Mouse (Mus musculus) midbrain, embryonic 15.5 days (tissue): ENCODE data around the gene Ankrd40. TPM values are rescaled to one million over a fixed set of nuclear protein-coding genes. Genes with fewer than 3 reads are reported as not detected.

ENCODE experiments used
- ATAC-seq: fragments of 200-750 bp; cut with Nextera tagmentation; replicated peaks from 2 replicates; pipeline ENCODE4 v1.8.0; 2017; ENCODE audit warnings: moderate TSS enrichment
- H3K27ac ChIP-seq: fragments of 300-500 bp; sonication (generic); 2 replicates; pipeline ENCODE4 v1.5.1; 2015; ENCODE audit warnings: mild to moderate bottlenecking, inconsistent platforms
- H3K27me3 ChIP-seq: fragments of 300-500 bp; sonication (generic); replicated peaks from 2 replicates; pipeline ENCODE4 v1.6.1; 2015; ENCODE audit warnings: inconsistent platforms
- H3K36me3 ChIP-seq: fragments of 300-500 bp; sonication (generic); replicated peaks from 2 replicates; pipeline ENCODE4 v1.6.1; 2015; ENCODE audit warnings: inconsistent platforms
- H3K4me1 ChIP-seq: fragments of 300-500 bp; sonication (generic); 2 replicates; pipeline ENCODE4 v1.6.1; 2015; ENCODE audit warnings: inconsistent platforms
- H3K4me2 ChIP-seq: fragments of 300-500 bp; sonication (generic); 2 replicates; pipeline ENCODE4 v1.6.1; 2015; ENCODE audit warnings: inconsistent platforms, mild to moderate bottlenecking, moderate library complexity
- H3K4me3 ChIP-seq: fragments of 300-500 bp; sonication (generic); 2 replicates; pipeline ENCODE4 v1.5.1; 2015; ENCODE audit warnings: mild to moderate bottlenecking, inconsistent platforms
- H3K9ac ChIP-seq: fragments of 300-500 bp; sonication (generic); 2 replicates; pipeline ENCODE4 v1.6.1; 2015; ENCODE audit warnings: mild to moderate bottlenecking, inconsistent platforms
- H3K9me3 ChIP-seq: fragments of 300-500 bp; sonication (generic); 2 replicates; pipeline ENCODE4 v1.6.1; 2016; ENCODE audit warnings: inconsistent platforms
- WGBS: fragments of 180-500 bp; shearing (Covaris S2); methylation state at CpG from one replicate; pipeline ENCODE4 v1.1.7; 2015; ENCODE audit warnings: mixed read lengths; 5-methylcytosine and 5-hydroxymethylcytosine counted together
- polyA plus RNA-seq: library from polyadenylated mRNA; unstranded; fragments of >200 nt; fragmentation: Nextera tagmentation; extraction: Ambion mirVana; gene quantifications from 2 replicates; pipeline ENCODE4 v1.2.1, GENCODE M21; 2015

Gene Ankrd40
- polyA plus RNA-seq, 1 experiment from 2014 or later = 16.7 TPM

GRCm38 (mm10) chr11:94345926-94346325 lies 18.1 kb downstream of the Ankrd40 start:
- Histone ChIP-seq H3K4me1 (peaks cover 27% of the 10 kb centered on the region), H3K27me3 (no peaks in the 10 kb centered on the region), H3K27ac (no peak overlapping the region), H3K9me3 (no peaks in the 10 kb centered on the region), H3K4me3 (no peak overlapping the region), H3K9ac (no peak overlapping the region), H3K36me3 (no peaks in the 10 kb centered on the region), H3K4me2 (no peak overlapping the region)
- 84% methylated on average over 10 of the region's 10 CpGs for WGBS
- ATAC-seq = no peak

GRCm38 (mm10) chr11:94346611-94347010 lies 18.8 kb downstream of the Ankrd40 start:
- Histone ChIP-seq H3K4me2 (no peak overlapping the region), H3K9ac (no peak overlapping the region), H3K27me3 (no peaks in the 10 kb centered on the region), H3K36me3 (no peaks in the 10 kb centered on the region), H3K4me1 (peaks cover 23% of the 10 kb centered on the region), H3K27ac (no peak overlapping the region), H3K4me3 (no peak overlapping the region), H3K9me3 (no peaks in the 10 kb centered on the region)
- ATAC-seq = no peak
- WGBS = 72% methylated on average over 3 of the region's 3 CpGs

- no peak overlapping the region for H3K9ac ChIP-seq
- no peaks in the 10 kb centered on the region for H3K9me3 ChIP-seq
- no peaks in the 10 kb centered on the region for H3K36me3 ChIP-seq
- no peak overlapping the region for H3K27ac ChIP-seq
- WGBS = 87% methylated on average over 7 of the region's 7 CpGs
- H3K4me1 ChIP-seq = peaks cover 18% of the 10 kb centered on the region
- no peak overlapping the region for H3K4me2 ChIP-seq
- no peaks in the 10 kb centered on the region for H3K27me3 ChIP-seq
- ATAC-seq = no peak
- H3K4me3 ChIP-seq = no peak overlapping the region
Observed at GRCm38 (mm10) chr11:94347063-94347575, 19.3 kb downstream of the Ankrd40 start.

GRCm38 (mm10) chr11:94349839-94350238 lies 22.0 kb downstream of the Ankrd40 start:
- no peak overlapping the region for H3K4me3 ChIP-seq
- WGBS = 91% methylated on average over 2 of the region's 2 CpGs
- no peaks in the 10 kb centered on the region for H3K36me3 ChIP-seq
- no peak overlapping the region for H3K27ac ChIP-seq
- H3K27me3 ChIP-seq = no peaks in the 10 kb centered on the region
- H3K4me1 ChIP-seq = no peaks in the 10 kb centered on the region
- H3K4me2 ChIP-seq = no peak overlapping the region
- no peak for ATAC-seq
- H3K9ac ChIP-seq = no peak overlapping the region
- no peaks in the 10 kb centered on the region for H3K9me3 ChIP-seq

- no peaks in the 10 kb centered on the region for H3K36me3 ChIP-seq
- no peaks in the 10 kb centered on the region for H3K9me3 ChIP-seq
- no peak for ATAC-seq
- H3K9ac ChIP-seq = no peak overlapping the region
- H3K4me2 ChIP-seq = no peak overlapping the region
- H3K27me3 ChIP-seq = no peaks in the 10 kb centered on the region
- WGBS = 66% methylated on average over 1 of the region's 1 CpGs
- H3K4me3 ChIP-seq = no peak overlapping the region
- H3K27ac ChIP-seq = no peak overlapping the region
- H3K4me1 ChIP-seq = no peaks in the 10 kb centered on the region
Observed at GRCm38 (mm10) chr11:94350337-94350736, 22.5 kb downstream of the Ankrd40 start.

GRCm38 (mm10) chr11:94351094-94351493 lies 23.3 kb downstream of the Ankrd40 start:
- Histone ChIP-seq H3K9ac (no peak overlapping the region), H3K4me3 (no peak overlapping the region), H3K9me3 (no peaks in the 10 kb centered on the region), H3K4me1 (no peaks in the 10 kb centered on the region), H3K4me2 (no peak overlapping the region), H3K27me3 (no peaks in the 10 kb centered on the region), H3K36me3 (no peaks in the 10 kb centered on the region), H3K27ac (no peak overlapping the region)
- ATAC-seq = no peak
- 32% methylated on average over 3 of the region's 3 CpGs for WGBS

- Histone ChIP-seq H3K4me2 (no peak overlapping the region), H3K27me3 (no peaks in the 10 kb centered on the region), H3K4me3 (no peak overlapping the region), H3K9me3 (no peaks in the 10 kb centered on the region), H3K9ac (no peak overlapping the region), H3K36me3 (no peaks in the 10 kb centered on the region), H3K4me1 (no peaks in the 10 kb centered on the region), H3K27ac (no peak overlapping the region)
- WGBS = 75% methylated on average over 9 of the region's 9 CpGs
- no peak for ATAC-seq
Observed at GRCm38 (mm10) chr11:94355521-94356217, 27.9 kb downstream of the Ankrd40 start.

- H3K4me1 ChIP-seq = no peaks in the 10 kb centered on the region
- no peak overlapping the region for H3K4me3 ChIP-seq
- H3K4me2 ChIP-seq = no peak overlapping the region
- no peaks in the 10 kb centered on the region for H3K9me3 ChIP-seq
- no peak overlapping the region for H3K27ac ChIP-seq
- no peak overlapping the region for H3K9ac ChIP-seq
- H3K27me3 ChIP-seq = no peaks in the 10 kb centered on the region
- 92% methylated on average over 12 of the region's 12 CpGs for WGBS
- H3K36me3 ChIP-seq = no peaks in the 10 kb centered on the region
- ATAC-seq = no peak
Observed at GRCm38 (mm10) chr11:94359168-94359567, 31.4 kb downstream of the Ankrd40 start.

GRCm38 (mm10) chr11:94361166-94361870 lies 33.5 kb downstream of the Ankrd40 start:
- H3K27me3 ChIP-seq = no peaks in the 10 kb centered on the region
- no peaks in the 10 kb centered on the region for H3K9me3 ChIP-seq
- H3K4me1 ChIP-seq = no peaks in the 10 kb centered on the region
- H3K27ac ChIP-seq = no peak overlapping the region
- no peak overlapping the region for H3K4me2 ChIP-seq
- no peak for ATAC-seq
- WGBS = 92% methylated on average over 14 of the region's 14 CpGs
- H3K4me3 ChIP-seq = no peak overlapping the region
- no peak overlapping the region for H3K9ac ChIP-seq
- no peaks in the 10 kb centered on the region for H3K36me3 ChIP-seq

- no peaks in the 10 kb centered on the region for H3K9me3 ChIP-seq
- H3K4me1 ChIP-seq = no peaks in the 10 kb centered on the region
- H3K27ac ChIP-seq = no peak overlapping the region
- WGBS = 92% methylated on average over 5 of the region's 5 CpGs
- H3K4me3 ChIP-seq = no peak overlapping the region
- H3K4me2 ChIP-seq = no peak overlapping the region
- H3K27me3 ChIP-seq = no peaks in the 10 kb centered on the region
- no peaks in the 10 kb centered on the region for H3K36me3 ChIP-seq
- ATAC-seq = no peak
- no peak overlapping the region for H3K9ac ChIP-seq
Observed at GRCm38 (mm10) chr11:94362101-94362500, 34.3 kb downstream of the Ankrd40 start.

- Histone ChIP-seq H3K9ac (no peak overlapping the region), H3K27ac (no peak overlapping the region), H3K4me1 (no peaks in the 10 kb centered on the region), H3K36me3 (no peaks in the 10 kb centered on the region), H3K27me3 (no peaks in the 10 kb centered on the region), H3K4me2 (no peak overlapping the region), H3K9me3 (no peaks in the 10 kb centered on the region), H3K4me3 (no peak overlapping the region)
- ATAC-seq = no peak
- WGBS = 83% methylated on average over 7 of the region's 7 CpGs
Observed at GRCm38 (mm10) chr11:94363690-94364089, 35.9 kb downstream of the Ankrd40 start.

GRCm38 (mm10) chr11:94365340-94365739 lies 37.5 kb downstream of the Ankrd40 start:
- Histone ChIP-seq H3K27ac (no peak overlapping the region), H3K4me3 (no peak overlapping the region), H3K4me1 (no peaks in the 10 kb centered on the region), H3K4me2 (no peak overlapping the region), H3K36me3 (no peaks in the 10 kb centered on the region), H3K9ac (no peak overlapping the region), H3K27me3 (no peaks in the 10 kb centered on the region), H3K9me3 (no peaks in the 10 kb centered on the region)
- no peak for ATAC-seq
- 83% methylated on average over 3 of the region's 3 CpGs for WGBS

GRCm38 (mm10) chr11:94369981-94370380 lies 42.2 kb downstream of the Ankrd40 start:
- ATAC-seq = no peak
- Histone ChIP-seq H3K9ac (no peak overlapping the region), H3K9me3 (no peaks in the 10 kb centered on the region), H3K4me1 (no peaks in the 10 kb centered on the region), H3K4me3 (no peak overlapping the region), H3K27me3 (no peaks in the 10 kb centered on the region), H3K4me2 (no peak overlapping the region), H3K27ac (no peak overlapping the region), H3K36me3 (no peaks in the 10 kb centered on the region)
- WGBS = 80% methylated on average over 6 of the region's 6 CpGs
